Mouse (Mus musculus) CH12F3 (cell line): Measurements from ENCODE around the gene Slc8a3.

ENCODE experiments used
- in situ Hi-C: fragments of 300-500 bp; cut with MboI; formaldehyde crosslinking; loops from 2 replicates; pipeline ENCODE4 v1.14.3; 2020; ENCODE audit warnings: low sequenced_read_pairs

The Slc8a3 gene

DNA sequence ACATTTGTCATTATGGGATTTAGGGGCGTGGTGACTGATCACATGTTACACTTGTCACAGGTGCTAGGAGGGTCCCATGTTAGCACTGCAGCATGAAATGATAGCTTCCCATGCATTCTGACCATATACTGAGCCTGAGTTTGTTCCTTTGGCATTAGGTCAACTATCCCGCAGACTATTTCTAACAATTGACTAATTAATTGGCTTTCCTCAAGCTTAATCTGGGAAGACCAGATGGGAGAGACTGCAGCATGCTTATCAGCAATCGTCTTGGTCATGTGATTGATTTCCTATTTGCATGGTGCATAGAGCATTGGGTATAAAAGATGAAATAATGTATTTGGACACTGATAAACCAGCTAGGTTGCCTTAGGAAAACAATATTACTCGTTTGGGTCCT lies 91.9 kb downstream of the Slc8a3 start:
- in situ Hi-C loops = no loop called here

DNA sequence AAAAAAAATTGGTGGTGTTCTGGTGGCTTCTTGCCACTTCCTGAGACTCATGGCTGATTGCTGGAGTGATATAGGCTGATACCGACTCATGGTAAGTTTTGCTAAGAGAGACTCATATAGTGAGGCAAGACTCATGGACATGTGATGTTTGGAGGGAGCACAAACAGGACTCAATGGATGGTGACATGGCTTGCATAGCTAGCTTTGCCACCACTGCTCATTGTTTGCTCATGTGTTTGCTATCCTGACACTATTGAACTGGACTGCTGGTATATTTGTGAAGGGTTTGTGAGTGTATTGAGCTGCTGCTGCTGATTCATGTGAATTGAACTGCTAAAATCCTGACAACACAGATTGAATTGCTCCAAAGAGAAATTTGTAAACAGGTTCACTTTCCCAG lies 95.8 kb downstream of the Slc8a3 start:
- in situ Hi-C loops = no loop called here

DNA sequence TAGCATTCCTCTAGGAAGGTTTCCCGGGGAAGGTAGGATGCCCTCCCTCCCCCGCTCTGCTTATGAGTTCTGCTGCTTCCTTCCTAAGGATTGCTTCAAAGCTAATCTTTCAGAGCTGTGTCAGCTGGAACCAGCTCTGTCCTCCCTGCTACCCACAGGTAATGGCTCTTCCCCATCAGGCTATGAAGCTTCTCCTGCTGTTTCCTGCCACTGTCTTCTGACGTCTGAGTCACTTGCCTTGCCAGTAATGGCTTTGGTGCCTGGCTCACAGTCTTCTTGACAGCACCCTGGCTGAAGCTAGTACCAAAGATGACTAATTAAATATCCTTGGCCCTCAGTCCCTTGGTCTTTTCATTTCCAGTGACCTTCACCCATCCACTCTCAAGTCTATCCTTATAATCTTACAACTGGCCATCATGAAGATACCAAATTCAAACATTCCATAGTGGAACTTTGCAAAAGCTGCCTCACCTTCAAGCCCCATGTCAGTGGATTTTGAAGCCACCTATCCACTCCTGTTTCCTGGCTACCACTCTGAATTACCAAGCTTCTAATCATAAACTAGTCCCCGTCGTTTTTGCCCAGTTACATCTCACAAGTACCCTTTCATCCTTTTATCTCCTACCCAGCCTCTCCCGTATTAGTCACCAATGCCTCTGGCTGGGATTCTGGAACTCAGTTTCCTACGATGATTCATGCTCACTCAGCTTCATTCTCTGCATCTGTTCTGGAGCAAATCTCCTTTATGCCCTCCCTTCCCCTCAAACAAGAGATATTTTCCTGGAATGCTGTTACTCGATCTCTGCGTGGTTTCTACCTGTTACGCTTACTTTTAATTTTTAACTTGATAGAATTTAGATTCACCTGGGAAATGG lies 97.3 kb downstream of the Slc8a3 start:
- in situ Hi-C loops = no loop called here

DNA sequence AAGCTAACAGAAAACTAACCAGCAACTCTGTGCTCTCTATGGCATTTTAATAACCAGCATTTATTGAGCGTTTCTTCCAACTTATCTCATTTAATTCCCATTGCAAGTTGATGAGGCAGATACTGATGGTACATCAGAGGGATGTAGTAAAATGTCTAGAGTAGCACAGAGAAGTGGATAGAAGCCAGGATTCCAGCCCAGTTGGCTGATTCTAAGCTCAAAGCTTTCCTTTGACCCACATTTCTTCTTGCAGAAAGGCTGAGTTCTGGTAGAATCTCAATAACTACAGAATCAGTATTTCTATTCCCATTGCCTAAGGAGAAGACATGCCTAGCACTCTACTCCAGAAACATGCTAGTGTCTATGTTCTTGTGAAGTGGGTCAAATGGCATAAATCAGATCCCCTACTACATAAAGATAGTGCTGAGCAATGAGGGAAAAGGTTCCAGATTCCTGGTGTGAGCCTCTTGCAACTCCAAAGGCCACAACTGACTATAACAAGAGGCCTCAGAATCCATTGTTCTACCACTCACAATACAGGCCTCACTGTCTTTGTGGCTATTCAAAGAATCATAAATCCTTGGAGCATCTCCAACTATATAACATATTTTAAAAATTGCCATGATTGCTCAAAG lies 99.1 kb downstream of the Slc8a3 start:
- in situ Hi-C loops = no loop called here

DNA sequence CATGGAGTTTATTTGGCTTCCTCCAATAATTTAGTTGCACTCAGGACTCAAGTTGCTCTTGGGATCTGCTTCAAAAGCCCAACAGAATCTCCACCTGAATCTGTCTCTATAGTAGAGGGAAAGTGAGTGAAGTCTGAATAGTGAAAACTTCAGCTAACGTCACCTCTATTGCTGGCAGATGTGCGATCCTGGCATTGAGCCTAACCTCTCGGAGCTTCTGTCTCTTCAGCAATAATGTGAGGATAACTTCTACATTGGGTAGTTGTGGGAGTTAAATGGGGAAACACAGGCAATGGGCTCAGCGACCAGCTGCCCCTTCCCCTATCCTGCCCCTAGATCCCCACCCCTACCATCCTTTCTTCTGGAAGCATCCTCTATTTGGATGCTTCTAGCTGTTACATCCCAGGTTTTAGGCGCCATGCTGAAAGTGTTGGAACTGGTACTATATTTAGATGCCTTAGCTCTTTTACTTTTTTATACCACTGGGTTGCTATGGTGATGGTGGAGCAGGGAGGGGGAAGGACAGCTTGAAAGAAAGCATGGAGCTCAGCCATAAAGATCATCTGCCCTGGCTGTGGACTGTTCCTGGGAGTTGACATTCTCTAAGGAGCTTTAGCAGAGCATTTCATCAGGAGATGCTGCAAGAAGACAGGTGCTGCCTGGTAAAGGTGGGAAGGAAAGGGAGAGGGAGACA lies 105.1 kb downstream of the Slc8a3 start:
- in situ Hi-C loops = no loop called here

DNA sequence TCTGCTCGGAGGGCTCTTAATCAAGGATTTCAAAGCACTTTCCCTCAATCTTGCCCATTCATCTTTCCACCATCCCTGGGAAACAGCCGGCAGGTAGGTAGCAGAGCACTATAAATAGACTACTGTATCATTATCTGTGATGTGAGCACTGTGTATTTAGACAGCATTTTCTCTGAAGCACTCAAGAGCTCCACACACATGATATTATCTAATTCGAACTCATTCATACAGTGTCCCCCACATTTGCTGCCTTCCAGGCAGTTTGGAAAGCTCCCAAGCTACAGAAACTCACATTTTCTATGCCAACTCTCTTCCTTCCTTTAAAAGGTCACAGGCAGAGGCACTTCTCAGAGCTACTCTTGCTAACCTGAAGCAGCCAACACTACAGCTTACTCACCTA lies 106.4 kb downstream of the Slc8a3 start:
- in situ Hi-C loops = no loop called here

DNA sequence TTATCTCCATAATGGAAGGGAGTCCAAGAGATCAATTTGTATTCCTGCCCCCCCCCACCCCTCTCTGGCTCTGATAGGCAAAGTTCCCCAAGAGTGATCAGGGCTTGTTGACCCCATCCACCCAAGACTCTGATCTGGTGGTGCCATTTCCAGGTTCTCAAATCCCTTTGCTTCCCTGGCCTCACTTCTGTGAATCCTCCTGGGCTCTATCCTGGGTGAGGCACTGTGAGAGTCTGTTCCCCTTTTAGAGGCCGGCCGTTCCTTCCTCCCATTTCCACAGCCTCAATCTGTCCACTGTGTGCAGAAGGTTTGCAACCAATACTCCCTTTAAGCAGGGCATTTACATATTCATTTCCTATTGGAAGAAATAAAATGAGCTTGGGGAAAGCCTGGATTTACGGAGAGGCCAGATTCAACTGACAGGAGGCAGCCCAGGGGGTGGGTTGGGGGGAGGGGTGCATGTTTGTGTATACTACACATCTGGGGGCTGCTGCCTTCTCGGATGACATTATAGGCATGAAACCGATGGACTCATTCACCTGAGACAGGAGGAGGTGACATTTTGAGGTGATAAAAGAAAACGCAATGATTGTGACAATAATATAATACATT lies 106.9 kb downstream of the Slc8a3 start:
- in situ Hi-C loops = no loop called here

DNA sequence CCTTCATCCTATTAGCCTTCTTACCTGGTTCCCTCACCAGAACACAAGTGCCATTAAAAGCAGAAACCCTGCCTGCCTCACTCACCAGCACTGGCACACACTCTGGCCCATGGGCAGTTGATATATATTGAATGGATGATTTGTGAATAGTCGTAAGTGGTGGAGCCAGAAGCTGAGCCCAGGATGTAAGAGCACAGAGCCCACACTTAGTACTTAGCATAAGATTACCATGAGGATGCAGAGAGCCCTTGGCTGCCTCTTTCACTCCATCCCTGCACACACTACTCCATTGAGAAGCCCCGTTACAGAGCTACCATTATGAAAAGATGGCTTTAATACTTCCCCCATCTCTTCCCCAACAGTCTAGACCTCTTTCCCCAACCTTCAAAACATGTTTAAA lies 108.1 kb downstream of the Slc8a3 start:
- in situ Hi-C loops = no loop called here

DNA sequence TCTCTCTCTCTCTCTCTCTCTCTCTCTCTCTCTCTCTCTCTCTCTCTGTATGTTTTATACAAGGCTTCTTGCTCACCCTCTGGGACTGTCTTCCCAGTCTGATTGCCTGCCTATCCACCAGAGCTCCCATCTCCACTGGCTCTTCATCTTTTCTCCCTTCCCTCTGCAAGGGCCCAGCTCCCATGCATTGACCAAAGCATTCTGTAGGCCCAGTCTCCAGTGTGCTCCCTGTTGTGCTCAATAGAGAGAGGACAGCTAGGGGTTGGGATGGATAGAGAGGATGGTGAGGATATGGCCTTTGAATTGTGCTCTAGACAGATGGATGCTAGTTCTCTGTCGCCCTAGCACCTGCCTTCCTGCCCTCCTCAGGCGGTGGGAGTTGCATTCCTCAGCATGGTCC lies 109.7 kb downstream of the Slc8a3 start:
- in situ Hi-C loops = no loop called here

DNA sequence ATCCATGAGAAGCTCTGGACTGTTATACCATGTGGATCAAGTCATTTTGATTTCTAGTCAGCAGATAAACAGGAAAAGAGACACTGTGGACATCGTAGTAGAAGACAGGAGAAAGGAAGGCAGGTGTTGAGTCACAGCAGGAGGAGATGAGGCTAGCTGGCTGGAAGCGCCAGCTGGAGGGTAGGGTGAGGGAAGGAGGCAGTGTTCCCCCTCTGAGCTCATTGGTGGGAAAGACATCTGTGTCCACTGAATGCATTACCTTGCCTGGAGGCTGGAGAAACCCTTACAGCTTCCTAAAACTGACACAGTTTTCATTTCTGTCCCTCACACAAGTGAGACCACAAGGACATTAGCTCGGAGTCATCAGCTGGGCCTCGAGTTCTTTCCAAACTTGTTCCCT lies 113.6 kb downstream of the Slc8a3 start:
- in situ Hi-C loops = no loop called here

DNA sequence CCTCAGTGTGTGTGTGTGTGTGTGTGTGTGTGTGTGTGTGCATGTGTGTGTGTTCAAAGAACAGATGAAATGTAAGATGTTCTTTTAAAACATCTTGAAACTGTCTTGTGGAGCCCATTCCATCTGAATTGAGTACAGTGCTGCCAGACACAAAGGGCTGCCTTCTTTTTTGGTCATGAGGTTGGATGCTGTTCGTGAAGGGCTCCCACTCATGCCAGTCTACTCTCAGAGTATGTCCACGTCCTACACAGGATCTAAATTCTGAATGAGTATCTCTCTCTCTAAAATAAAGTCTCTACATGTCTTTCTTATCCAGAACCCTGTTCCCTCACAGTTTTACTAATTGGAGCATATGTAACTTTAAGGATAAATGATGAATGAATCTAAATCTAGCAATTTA lies 124.4 kb downstream of the Slc8a3 start:
- in situ Hi-C loops = loop anchor here (10.0 kb wide), 1 partner anchor 196 kb away; no protein-coding TSS in a partner anchor

DNA sequence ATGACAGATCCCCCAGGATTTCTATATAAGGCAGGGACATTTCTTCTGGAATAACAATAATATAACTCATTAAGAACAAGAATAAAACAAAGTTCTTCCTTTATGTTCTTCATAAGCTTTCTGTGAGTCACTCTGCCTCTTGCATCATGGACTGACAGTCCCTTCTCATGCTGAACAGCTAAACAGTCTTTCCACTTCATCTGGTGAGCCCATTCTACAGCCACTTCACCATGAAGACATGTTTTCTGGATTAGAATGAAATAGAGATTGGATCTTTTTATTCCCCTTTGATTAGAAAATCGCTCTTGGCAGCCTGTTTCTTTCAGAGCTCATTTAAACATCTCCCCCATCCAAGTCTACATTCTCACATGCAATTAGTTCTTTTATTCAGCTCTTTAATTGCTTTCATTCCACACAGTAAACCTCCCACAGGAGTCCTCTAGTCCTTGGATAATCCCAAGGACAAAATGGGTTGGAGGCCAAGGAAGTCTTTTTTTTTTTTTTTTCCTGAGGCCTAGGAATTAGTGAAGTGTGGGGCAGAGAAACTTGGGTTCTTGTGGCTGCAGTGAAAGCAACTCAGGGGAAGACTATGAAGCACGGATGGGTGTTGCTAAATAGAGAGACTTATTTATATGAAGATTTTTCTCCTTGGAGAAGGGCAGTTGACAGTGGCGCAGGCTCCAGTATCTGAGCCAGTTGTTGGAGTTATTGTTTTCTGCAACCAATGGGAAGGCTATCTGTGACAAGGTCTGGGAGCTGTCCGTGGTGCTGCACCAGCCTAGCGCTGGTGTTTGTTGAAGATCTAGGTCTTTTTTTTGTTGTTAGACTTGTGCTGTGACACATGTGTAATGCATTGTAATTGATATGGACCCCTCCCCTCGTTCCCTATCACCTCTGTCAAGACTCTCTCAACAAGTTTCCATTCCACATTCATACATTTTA lies 127.1 kb downstream of the Slc8a3 start:
- in situ Hi-C loops = loop anchor here (10.0 kb wide), 1 partner anchor 199 kb away; no protein-coding TSS in a partner anchor

DNA sequence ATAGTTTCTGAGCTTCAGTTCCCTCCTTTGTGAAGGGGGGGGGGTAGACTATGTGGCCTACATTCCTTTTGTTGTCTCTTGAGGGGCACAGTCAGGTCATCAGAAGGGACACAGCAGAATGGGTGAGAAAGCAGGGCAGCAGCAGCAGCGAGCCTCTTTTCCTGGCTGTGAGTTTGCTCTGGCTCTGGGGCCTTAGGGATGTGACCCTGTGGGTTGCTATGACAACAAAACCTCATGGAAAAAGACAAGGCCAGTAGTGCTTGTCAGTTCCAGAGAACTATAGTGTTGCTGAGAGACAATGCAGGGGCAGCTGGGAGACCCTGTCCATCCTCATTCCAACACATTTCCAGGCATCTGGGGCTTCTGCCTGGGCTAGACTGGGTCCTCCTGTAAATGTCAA lies 129.8 kb downstream of the Slc8a3 start:
- in situ Hi-C loops = loop anchor here (10.0 kb wide), 1 partner anchor 202 kb away; no protein-coding TSS in a partner anchor

DNA sequence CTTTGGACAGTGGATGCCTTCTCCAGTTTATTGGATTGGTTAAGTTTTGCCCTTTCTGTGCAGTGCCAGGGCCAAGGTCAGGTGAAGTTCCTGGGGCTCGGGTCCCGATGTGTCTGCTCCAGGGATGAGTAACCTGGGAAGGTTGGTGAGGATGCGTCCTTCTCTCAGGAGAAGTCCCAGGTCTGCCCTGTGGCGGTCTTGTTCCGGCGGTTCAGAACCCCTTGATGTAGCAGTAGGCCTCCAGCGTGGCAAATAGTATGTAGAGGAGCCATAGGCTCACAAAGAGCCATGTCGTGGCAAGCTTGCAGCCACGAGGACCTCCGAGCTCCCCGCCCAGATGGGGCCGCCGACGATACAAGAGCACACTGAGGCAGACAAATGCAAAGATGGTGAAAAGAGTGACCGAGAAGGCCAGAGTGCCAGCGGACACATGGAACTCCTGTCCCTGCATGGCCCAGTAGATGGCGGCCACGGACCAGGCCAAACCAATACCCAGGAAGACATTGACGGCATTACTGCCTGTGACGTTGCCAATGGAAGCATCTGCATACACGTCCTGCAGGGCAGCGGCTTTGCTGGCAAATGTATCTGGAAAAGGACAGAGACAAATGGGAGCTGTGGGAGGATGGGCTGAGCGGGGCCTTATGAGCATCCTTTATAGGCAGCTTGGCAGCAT lies 133.6 kb downstream of the Slc8a3 start:
- in situ Hi-C loops = no loop called here

DNA sequence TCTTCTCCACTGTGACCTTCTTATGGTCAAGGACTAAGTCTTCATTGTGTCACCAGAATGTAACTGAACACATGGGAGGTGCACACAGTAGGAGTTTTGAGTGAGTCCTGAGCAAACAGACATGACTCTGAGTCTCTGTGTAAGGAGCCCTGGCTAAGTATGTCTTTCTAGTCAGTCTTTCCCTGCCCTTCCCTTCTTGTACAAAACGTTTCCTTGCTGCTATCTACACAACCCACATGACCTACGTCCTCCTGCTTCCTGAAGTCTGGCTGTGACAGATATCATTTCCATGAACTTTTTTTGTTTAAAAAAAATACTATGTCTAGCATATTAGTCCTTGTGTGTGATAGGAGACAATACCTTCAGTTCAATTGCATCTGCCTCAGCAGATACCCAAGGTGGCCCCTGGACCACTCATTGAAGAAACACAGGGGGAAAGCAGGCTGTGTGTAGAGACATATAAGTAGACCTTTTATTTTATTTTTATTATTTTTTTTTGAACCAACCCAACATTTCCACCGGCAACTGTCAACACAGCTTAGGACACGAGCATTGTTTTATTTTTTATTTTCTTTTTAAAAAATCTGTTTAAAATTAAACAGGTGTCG lies 135.4 kb downstream of the Slc8a3 start:
- in situ Hi-C loops = no loop called here

DNA sequence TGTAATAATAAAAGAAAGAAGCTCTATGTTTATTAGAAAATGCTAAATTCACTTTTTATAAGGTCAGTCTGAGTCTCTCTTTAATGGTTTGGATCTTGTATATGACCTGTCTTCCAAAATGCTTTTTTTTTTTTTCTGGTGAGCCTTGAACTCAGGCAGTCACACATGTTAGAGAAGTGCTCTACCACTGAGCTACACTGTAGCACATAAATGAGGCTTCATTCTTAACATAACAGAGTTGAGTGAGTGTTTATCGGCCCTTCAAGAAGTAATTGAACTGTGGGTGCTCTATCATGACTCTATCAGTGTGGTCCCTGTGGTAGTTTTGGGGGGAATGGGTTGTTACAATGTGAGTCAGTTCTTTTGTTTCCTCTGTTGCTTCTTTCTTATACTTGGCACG lies 139.0 kb downstream of the Slc8a3 start:
- in situ Hi-C loops = no loop called here

DNA sequence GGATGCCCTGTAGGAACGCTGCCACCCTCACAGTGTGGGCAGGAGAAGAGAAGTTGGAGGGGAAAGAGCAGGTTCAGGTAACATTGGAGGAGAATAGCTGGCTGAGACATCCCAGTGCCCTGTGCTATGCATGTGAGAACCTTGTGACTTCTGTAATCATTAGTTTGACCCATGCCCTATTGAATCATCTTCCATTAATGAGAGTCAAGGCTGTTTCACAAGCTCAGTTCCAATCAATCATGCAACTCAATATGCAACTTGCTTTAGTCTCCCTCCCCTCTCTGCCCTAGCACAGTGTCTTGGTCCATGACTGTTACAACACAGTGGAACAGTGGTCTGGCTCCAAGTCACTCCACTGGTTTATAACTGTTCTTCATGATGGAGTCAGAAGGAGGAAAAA lies 143.3 kb downstream of the Slc8a3 start:
- in situ Hi-C loops = no loop called here

DNA sequence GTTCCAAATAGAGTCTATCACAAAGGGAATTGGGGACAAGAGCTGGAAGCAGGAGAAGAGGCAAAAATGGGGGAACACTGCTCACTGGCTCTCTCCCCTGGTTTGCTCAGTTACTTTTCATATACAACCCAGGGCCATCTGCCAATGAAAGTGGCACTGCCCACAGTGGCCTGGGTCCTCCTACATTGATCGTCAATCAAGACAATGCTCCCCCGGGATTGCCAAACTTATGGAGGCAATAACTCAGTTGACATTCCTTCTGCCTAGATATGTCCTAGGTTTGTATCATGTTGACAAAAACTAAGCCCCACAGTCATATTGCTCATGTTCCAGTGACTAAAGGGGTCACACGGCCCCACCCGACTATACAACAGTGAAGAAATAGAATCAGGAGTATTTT lies 144.0 kb downstream of the Slc8a3 start:
- in situ Hi-C loops = no loop called here

DNA sequence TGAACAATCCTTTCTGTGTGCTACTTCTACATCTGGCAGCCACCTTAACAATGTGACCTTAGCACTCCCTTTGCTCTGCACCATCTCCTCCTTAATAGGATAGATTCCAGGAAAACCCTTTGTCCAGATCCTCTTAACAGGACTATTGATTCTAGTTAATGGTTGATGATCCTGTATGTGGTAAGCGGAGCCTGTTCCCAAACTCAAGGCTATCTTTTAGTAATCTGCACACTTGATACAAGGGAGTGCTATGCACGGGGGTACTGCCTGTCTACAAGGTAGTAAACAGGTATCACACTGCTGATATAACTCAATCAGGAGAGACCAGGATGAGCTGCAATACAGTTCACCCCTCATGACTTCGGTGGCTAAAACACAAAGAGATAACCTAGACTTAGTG lies 144.6 kb downstream of the Slc8a3 start:
- in situ Hi-C loops = no loop called here
